Mouse (Mus musculus) CH12.LX (cell line): ENCODE results near the gene Naa38.

Source experiments
- NELFE ChIP-seq: IDR thresholded peaks from 2 replicates; pipeline ENCODE4 v1.6.1; 2011; ENCODE audit warnings: low read depth, low read length, improper control_type of control experiment
- POLR2A ChIP-seq: IDR thresholded peaks from 2 replicates; pipeline ENCODE4 v1.6.1; 2011; ENCODE audit warnings: low read depth, mild to moderate bottlenecking, improper control_type of control experiment, low read length
- POLR2AphosphoS2 ChIP-seq: IDR thresholded peaks from 2 replicates; pipeline ENCODE4 v1.6.1; 2011; ENCODE audit warnings: low read depth, low read length, improper control_type of control experiment

- no peak for TF ChIP-seq POLR2A
- TF ChIP-seq POLR2AphosphoS2: no peak
- no peak for TF ChIP-seq NELFE
Observed at GRCm38 (mm10) chr11:69356544-69356943, 38.7 kb upstream of the Naa38 start.
